ENCODE assay signal across 24 mouse cellular contexts in genomic region chr13:48586496-48586895, GRCm38 (mm10). TPM values are rescaled to one million over a fixed set of nuclear protein-coding genes. Genes with fewer than 3 reads are reported as not detected.
A peak's percentile ranks its signal among the peaks of the same experiment; 100 is the strongest.
DNase-seq lines count a peak whose midpoint lies in the region; ATAC-seq and TF ChIP-seq lines count a peak whose summit lies in the region.
"Had no signal": no experiment of that assay in that cellular context is flagged by ENCODE, and none has a peak within 500 bp of the region (broad histone marks: within the 10 kb centered on the region; RNA-seq: fewer than 3 reads in every experiment).

No protein-coding gene starts in this region.

- no peak overlapping the region for H3K4me3 ChIP-seq in kidney, adult 2 months (ENCODE audit: insufficient read depth, low read depth, low read length)
- no peak overlapping the region for H3K4me3 ChIP-seq in kidney, postnatal 0 days (replicated peaks; ENCODE audit: low read depth, low read length)
- H3K4me3 ChIP-seq: forebrain, embryonic 10.5 days; forebrain, embryonic 13.5 days; heart, embryonic 13.5 days; hindbrain, embryonic 10.5 days; hindbrain, embryonic 13.5 days had no signal

- TF ChIP-seq CTCF in kidney, adult 2 months (conservative IDR thresholded peaks at IDR 0.05; ENCODE audit: insufficient read depth, insufficient read length, low read depth, low read length) = no peak
- no peak for TF ChIP-seq CTCF in kidney, postnatal 0 days (IDR thresholded peaks at IDR 0.05; ENCODE audit: low read depth)

- H3K36me3 ChIP-seq in kidney, adult 2 months (ENCODE audit: control insufficient read depth, insufficient read depth, low read length) = no peaks in the 10 kb centered on the region; the same call in 1 of the 2 replicates
- H3K36me3 ChIP-seq in kidney, postnatal 0 days (ENCODE audit: insufficient read depth, low read length) = 0 out of 2 replicates have a peak, but pooled peaks cover 5% of the 10 kb centered on the region
- H3K36me3 ChIP-seq: G1E had no signal

- no peak for TF ChIP-seq POLR2A in kidney, adult 2 months (IDR thresholded peaks at IDR 0.05; ENCODE audit: low read depth, low read length)

- H3K27me3 ChIP-seq in kidney, adult 2 months (replicated peaks; ENCODE audit: control insufficient read depth, insufficient read depth, low read length) = no peaks in the 10 kb centered on the region
- no peaks in the 10 kb centered on the region for H3K27me3 ChIP-seq in kidney, postnatal 0 days (ENCODE audit: insufficient read depth, low read length)
- H3K27me3 ChIP-seq: forebrain, embryonic 13.5 days; heart, embryonic 13.5 days; hindbrain, embryonic 13.5 days; Patski had no signal

- intact Hi-C loops in heart, postnatal 10 days (cut with DNase I) = no loop called here
- intact Hi-C loops in left cerebral cortex, postnatal 10 days (cut with DNase I) = no loop called here

- peak; percentile 75 for ATAC-seq in kidney, postnatal 0 days (replicated peaks; ENCODE audit: low FRiP score, low read depth)
- ATAC-seq: forebrain, embryonic 13.5 days; forebrain, embryonic 16.5 days; hindbrain, embryonic 16.5 days; Patski had no signal

- no peak overlapping the region for H3K27ac ChIP-seq in kidney, adult 2 months (ENCODE audit: insufficient read depth, low read depth, low read length)
- H3K27ac ChIP-seq in kidney, postnatal 0 days = 0 out of 2 replicates have a peak overlapping the region, but pooled peaks have one; percentile 31
- H3K27ac ChIP-seq: forebrain, embryonic 10.5 days; forebrain, embryonic 13.5 days; heart, embryonic 13.5 days; hindbrain, embryonic 10.5 days; hindbrain, embryonic 13.5 days had no signal

- no peak overlapping the region for H3K9ac ChIP-seq in kidney, postnatal 0 days (ENCODE audit: low read depth, low read length)
- H3K9ac ChIP-seq: forebrain, embryonic 13.5 days; heart, embryonic 13.5 days; hindbrain, embryonic 13.5 days had no signal

- no peak overlapping the region for H3K4me2 ChIP-seq in kidney, postnatal 0 days (ENCODE audit: low read length)
- H3K4me2 ChIP-seq: forebrain, embryonic 13.5 days; heart, embryonic 13.5 days; hindbrain, embryonic 13.5 days had no signal

- peak; percentile 76 for DNase-seq in heart, adult 11 months
- no peak for DNase-seq in heart, postnatal 10 days
- peak; percentile 41 for DNase-seq in kidney, adult 2 months
- DNase-seq in kidney, postnatal 4 days = no peak
- DNase-seq in kidney, postnatal 0 days (ENCODE audit: low spot score) = no peak
- no peak for DNase-seq in kidney, adult 18-20 months
- DNase-seq in ES-CJ7 (ENCODE audit: low read depth, low spot score) = peak; percentile 9
- DNase-seq in left cerebral cortex, postnatal 10 days (ENCODE audit: extremely low spot score in 1 of 2, low spot score in 2 of 2) = no peak
- DNase-seq: adrenal gland, postnatal 10 days; adrenal gland, postnatal 36 days; cerebellum, adult 18-20 months; cerebellum, adult 9-10 months; cerebellum, postnatal 14 days; gastrocnemius, postnatal 14 days; heart, adult 18-20 months had no signal

- H3K9me3 ChIP-seq in kidney, postnatal 0 days (replicated peaks; ENCODE audit: low read length) = no peaks in the 10 kb centered on the region
- H3K9me3 ChIP-seq: forebrain, embryonic 10.5 days; forebrain, embryonic 13.5 days; G1E; heart, embryonic 13.5 days; hindbrain, embryonic 10.5 days; hindbrain, embryonic 13.5 days had no signal

- WGBS in kidney, adult 2 months = 58% methylated on average over 9 of the region's 9 CpGs
- 75% methylated on average over 9 of the region's 9 CpGs for WGBS in kidney, postnatal 0 days

- H3K4me1 ChIP-seq in kidney, adult 2 months (ENCODE audit: control insufficient read depth, insufficient read depth, low read length) = peaks cover 8% of the 10 kb centered on the region; the same call in 1 of the 2 replicates
- H3K4me1 ChIP-seq in kidney, postnatal 0 days (replicated peaks; ENCODE audit: insufficient read depth, low read length) = no peaks in the 10 kb centered on the region
- H3K4me1 ChIP-seq: forebrain, embryonic 10.5 days; forebrain, embryonic 13.5 days; hindbrain, embryonic 10.5 days; hindbrain, embryonic 13.5 days had no signal

RNA-seq across cellular contexts. Expression of gene Ptpdc1, which starts 39.0 kb away (rescaled TPM):
- total RNA-seq in heart, postnatal 10 days (2021) = 1 to 10 TPM; 8.4 TPM
- 7.7 and 8.5 TPM in 2 replicates for polyA plus RNA-seq in kidney, adult 2 months (2012; rRNA removed)
- 9.9 and 10.7 TPM in 2 replicates for polyA plus RNA-seq in kidney, postnatal 0 days (2015; fragmentation: Nextera tagmentation; extraction: Ambion mirVana)
- total RNA-seq in left cerebral cortex, postnatal 10 days (2021) = 10 to 100 TPM; 21.3 to 23.5 TPM
- polyA plus RNA-seq: G1E had no signal

Comparison
In these comparisons a context has a peak if more than half of its experiments do, and no peak if none do; other contexts are left out.
1. DNase-seq: peak in heart, adult 11 months (single experiment), kidney, adult 2 months (single experiment) and ES-CJ7 (single experiment); none in heart, postnatal 10 days (0 of 2), kidney, postnatal 4 days (0 of 2), kidney, postnatal 0 days (single experiment), kidney, adult 18-20 months (single experiment) and left cerebral cortex, postnatal 10 days (0 of 2).